Mouse (Mus musculus): Measurements from ENCODE around the gene Rara. TPM values are rescaled to one million over a fixed set of nuclear protein-coding genes. Genes with fewer than 3 reads are reported as not detected.

Gene Rara
- polyA plus RNA-seq, 1 experiment: 27.3 TPM

GRCm38 (mm10) chr11:98943741-98944461, 16.3 kb downstream of the Rara start:
- peak; percentile 15 for TF ChIP-seq POLR2A (IDR thresholded peaks at IDR 0.05; ENCODE audit: insufficient read length, low read depth)
- no peak for TF ChIP-seq TCF3 (IDR thresholded peaks at IDR 0.05; ENCODE audit: insufficient read length, low read depth)

GRCm38 (mm10) chr11:98944897-98945604, 17.4 kb downstream of the Rara start:
- no peaks in the 10 kb centered on the region for H3K36me3 ChIP-seq (ENCODE audit: control insufficient read depth, insufficient read depth)
- peak overlapping the region; percentile 96 for H3K4me2 ChIP-seq (ENCODE audit: low read depth)
- TF ChIP-seq E2F4 (IDR thresholded peaks at IDR 0.05; ENCODE audit: insufficient read depth): no peak
- TF ChIP-seq MYOD1 (IDR thresholded peaks at IDR 0.05; ENCODE audit: control insufficient read depth in 1 of 3, insufficient read length in 2 of 3, low read depth in 2 of 3): no peak
- no peak for TF ChIP-seq POLR2AphosphoS2 (IDR thresholded peaks at IDR 0.05; ENCODE audit: insufficient read length, low read depth)
- no peak for TF ChIP-seq TCF3 (IDR thresholded peaks at IDR 0.05; ENCODE audit: insufficient read length, low read depth)
- TF ChIP-seq REST (IDR thresholded peaks at IDR 0.05; ENCODE audit: insufficient read depth, insufficient read length): no peak
- TF ChIP-seq CEBPB (IDR thresholded peaks at IDR 0.05; ENCODE audit: insufficient read depth, poor library complexity, severe bottlenecking): no peak
- TF ChIP-seq MAX (IDR thresholded peaks at IDR 0.05; ENCODE audit: low read depth): no peak
- TF ChIP-seq POLR2A (IDR thresholded peaks at IDR 0.05; ENCODE audit: insufficient read length, low read depth): no peak
- TF ChIP-seq SRF (IDR thresholded peaks at IDR 0.05; ENCODE audit: control insufficient read depth, insufficient read length, low read depth): no peak
- no peak for TF ChIP-seq USF1 (IDR thresholded peaks at IDR 0.05; ENCODE audit: low read depth)
- TF ChIP-seq MYOG (IDR thresholded peaks at IDR 0.05; ENCODE audit: control insufficient read depth in 1 of 3, insufficient read depth in 1 of 3, insufficient read length in 2 of 3, low read depth in 2 of 3): no peak
- no peak for TF ChIP-seq TCF12 (IDR thresholded peaks at IDR 0.05; ENCODE audit: insufficient read depth, poor library complexity, severe bottlenecking)
- H3ac ChIP-seq (ENCODE audit: control insufficient read depth, insufficient read length): no peak overlapping the region
- no peaks in the 10 kb centered on the region for H3K27me3 ChIP-seq (ENCODE audit: control insufficient read depth, insufficient read depth, insufficient read length)
- H3K4me3 ChIP-seq: peak overlapping the region; percentile 73
- H3K79me2 ChIP-seq (ENCODE audit: control insufficient read depth, insufficient read depth): peaks cover 85% of the 10 kb centered on the region

More at GRCm38 (mm10) chr11:98943741-98944461, 16.3 kb downstream of the Rara start:
- Histone ChIP-seq H3K4me3 (peak overlapping the region; percentile 73), H3K36me3 (ENCODE audit: control insufficient read depth, insufficient read depth) (no peaks in the 10 kb centered on the region), H3K79me2 (ENCODE audit: control insufficient read depth, insufficient read depth) (peaks cover 85% of the 10 kb centered on the region), H3K27me3 (ENCODE audit: control insufficient read depth, insufficient read depth, insufficient read length) (no peaks in the 10 kb centered on the region), H3ac (ENCODE audit: control insufficient read depth, insufficient read length) (no peak overlapping the region), H3K4me2 (ENCODE audit: low read depth) (peak overlapping the region; percentile 96)

DNA sequence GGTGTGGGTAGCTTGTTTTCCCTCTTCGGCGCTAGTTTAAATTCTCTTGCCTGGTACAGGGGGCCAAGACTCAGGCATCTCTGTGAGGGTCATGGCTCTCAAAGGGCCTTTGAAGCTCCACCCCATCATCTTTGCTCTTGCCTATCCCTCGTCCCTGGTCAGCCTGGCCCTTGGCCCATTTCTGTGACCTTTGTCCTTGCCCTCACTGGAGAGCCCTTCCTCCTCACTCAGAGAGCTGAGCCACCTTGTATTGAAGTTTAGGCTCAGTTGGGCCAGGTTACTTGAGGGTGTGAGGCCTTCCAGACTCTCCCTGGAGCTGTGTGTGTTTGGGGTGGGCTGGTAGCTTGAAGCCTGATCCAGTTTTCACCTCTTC, 18.0 kb downstream of the Rara start:
- Histone ChIP-seq H3K4me3 (peak overlapping the region; percentile 73), H3ac (ENCODE audit: control insufficient read depth, insufficient read length) (no peak overlapping the region), H3K79me2 (ENCODE audit: control insufficient read depth, insufficient read depth) (peaks cover 83% of the 10 kb centered on the region), H3K4me2 (ENCODE audit: low read depth) (peak overlapping the region; percentile 96), H3K36me3 (ENCODE audit: control insufficient read depth, insufficient read depth) (no peaks in the 10 kb centered on the region), H3K27me3 (ENCODE audit: control insufficient read depth, insufficient read depth, insufficient read length) (no peaks in the 10 kb centered on the region)
- no peak for TF ChIP-seq USF1 (IDR thresholded peaks at IDR 0.05; ENCODE audit: low read depth)
- TF ChIP-seq MYOG (IDR thresholded peaks at IDR 0.05; ENCODE audit: control insufficient read depth in 1 of 3, insufficient read depth in 1 of 3, insufficient read length in 2 of 3, low read depth in 2 of 3): no peak
- no peak for TF ChIP-seq SRF (IDR thresholded peaks at IDR 0.05; ENCODE audit: control insufficient read depth, insufficient read length, low read depth)
- TF ChIP-seq TCF12 (IDR thresholded peaks at IDR 0.05; ENCODE audit: insufficient read depth, poor library complexity, severe bottlenecking): no peak
- no peak for TF ChIP-seq MAX (IDR thresholded peaks at IDR 0.05; ENCODE audit: low read depth)
- no peak for TF ChIP-seq REST (IDR thresholded peaks at IDR 0.05; ENCODE audit: insufficient read depth, insufficient read length)
- no peak for TF ChIP-seq TCF3 (IDR thresholded peaks at IDR 0.05; ENCODE audit: insufficient read length, low read depth)
- no peak for TF ChIP-seq POLR2AphosphoS2 (IDR thresholded peaks at IDR 0.05; ENCODE audit: insufficient read length, low read depth)
- TF ChIP-seq MYOD1 (IDR thresholded peaks at IDR 0.05; ENCODE audit: control insufficient read depth in 1 of 3, insufficient read length in 2 of 3, low read depth in 2 of 3): no peak
- TF ChIP-seq POLR2A (IDR thresholded peaks at IDR 0.05; ENCODE audit: insufficient read length, low read depth): no peak

DNA sequence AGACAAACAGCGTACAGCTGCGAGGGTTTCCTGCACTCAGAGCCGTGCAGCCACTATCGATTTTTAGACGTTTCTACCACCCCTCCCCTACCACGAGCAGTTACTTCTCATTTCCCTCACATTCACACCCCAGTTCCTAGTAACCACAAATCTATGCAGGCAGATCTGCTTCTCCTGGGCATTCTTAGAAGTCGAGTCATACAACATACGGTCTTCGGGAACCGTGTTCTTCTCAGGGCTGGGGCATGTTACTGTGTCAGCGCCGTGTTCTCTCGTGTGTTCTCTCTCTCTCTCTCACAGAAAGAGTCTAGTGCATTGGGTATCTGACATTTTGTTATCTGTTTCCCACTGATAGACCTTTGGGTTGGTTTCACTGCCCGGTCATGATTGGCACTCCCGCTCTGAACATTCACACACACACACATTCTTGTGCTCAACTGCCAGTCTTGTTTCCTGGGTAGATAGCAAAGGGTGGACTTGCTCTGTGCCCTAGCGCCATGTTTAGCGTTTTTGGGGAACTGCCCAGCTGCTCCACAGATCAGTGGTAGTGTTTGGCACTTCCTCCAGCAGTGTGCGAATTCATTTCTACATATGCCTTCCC, 20.5 kb downstream of the Rara start:
- no peaks in the 10 kb centered on the region for H3K36me3 ChIP-seq (ENCODE audit: control insufficient read depth, insufficient read depth)
- peak in 1 of 3 experiments; percentile 17 for TF ChIP-seq MYOD1 (IDR thresholded peaks at IDR 0.05; ENCODE audit: control insufficient read depth in 1 of 3, insufficient read length in 2 of 3, low read depth in 2 of 3)
- TF ChIP-seq USF1 (IDR thresholded peaks at IDR 0.05; ENCODE audit: low read depth): no peak
- peak overlapping the region; percentile 41 for H3K4me2 ChIP-seq (ENCODE audit: low read depth)

More for the DNA sequence above, 20.5 kb downstream of the Rara start:
- Histone ChIP-seq H3K27me3 (ENCODE audit: control insufficient read depth, insufficient read depth, insufficient read length) (no peaks in the 10 kb centered on the region), H3K4me3 (no peak overlapping the region), H3K79me2 (ENCODE audit: control insufficient read depth, insufficient read depth) (peaks cover 86% of the 10 kb centered on the region), H3ac (ENCODE audit: control insufficient read depth, insufficient read length) (no peak overlapping the region)
